Mouse (Mus musculus): Measurements from ENCODE around the gene Ccdc184. TPM values are rescaled to one million over a fixed set of nuclear protein-coding genes. Genes with fewer than 3 reads are reported as not detected.

Ccdc184 gene
- polyA plus RNA-seq, 1 experiment from 2014 or later = 7.3 TPM

DNA sequence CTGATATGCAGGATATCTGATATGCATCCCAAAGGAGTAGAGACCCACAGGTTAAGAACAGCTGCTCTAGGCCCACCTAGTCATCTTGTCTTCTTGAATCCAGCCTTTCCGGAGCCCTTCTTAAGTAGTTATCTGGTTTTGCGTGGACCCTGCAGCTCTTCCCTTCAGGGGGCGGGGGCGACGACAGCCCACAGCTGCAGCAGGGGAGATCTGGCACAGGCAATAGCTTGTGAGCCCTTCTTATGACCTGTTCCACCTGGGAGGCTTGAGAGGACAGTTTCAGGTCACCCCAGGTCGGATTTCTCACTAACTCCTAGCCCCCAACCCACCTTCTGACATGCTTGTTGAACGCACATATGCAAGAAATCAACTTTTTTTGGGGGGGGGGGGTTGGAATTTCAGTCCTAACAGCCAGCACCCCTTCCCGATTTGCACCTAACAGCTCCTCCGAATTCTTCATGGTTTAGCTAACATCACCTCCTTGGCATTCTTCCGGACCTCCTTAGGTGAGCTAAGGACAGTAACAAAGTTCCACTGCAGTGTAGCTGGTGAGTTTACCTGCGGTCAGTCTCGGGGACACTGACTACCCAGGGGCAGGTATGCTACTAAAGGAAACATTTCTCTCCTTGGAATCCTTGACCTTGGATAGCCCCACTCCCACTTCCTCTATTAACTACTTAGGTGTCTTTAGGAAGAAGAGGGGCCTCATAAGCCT, 15.1 kb downstream of the Ccdc184 start:
- 72% methylated on average over 12 of the region's 12 CpGs for WGBS
- H3K27me3 ChIP-seq (ENCODE audit: low read depth, poor library complexity, severe bottlenecking) = peaks cover 18% of the 10 kb centered on the region
- H3K4me1 ChIP-seq = peaks cover 10% of the 10 kb centered on the region
- no peaks in the 10 kb centered on the region for H3K36me3 ChIP-seq
- no peak overlapping the region for H3K4me3 ChIP-seq
- DNase-seq (ENCODE audit: low spot score) = no peak
- H3K27ac ChIP-seq (replicated peaks) = no peak overlapping the region
- no peaks in the 10 kb centered on the region for H3K9me3 ChIP-seq (replicated peaks)

- H3K4me1 ChIP-seq = peaks cover 10% of the 10 kb centered on the region
- peaks cover 10% of the 10 kb centered on the region for H3K27me3 ChIP-seq (ENCODE audit: low read depth, poor library complexity, severe bottlenecking)
- no peak overlapping the region for H3K27ac ChIP-seq (replicated peaks)
- WGBS = 81% methylated on average over 4 of the region's 4 CpGs
- no peak overlapping the region for H3K4me3 ChIP-seq
- no peaks in the 10 kb centered on the region for H3K36me3 ChIP-seq
- H3K9me3 ChIP-seq (replicated peaks) = no peaks in the 10 kb centered on the region
- DNase-seq (ENCODE audit: low spot score) = no peak
Observed at GRCm38 (mm10) chr15:98184456-98184855, 17.5 kb downstream of the Ccdc184 start.

GRCm38 (mm10) chr15:98195442-98195841, 28.5 kb downstream of the Ccdc184 start, which contains the start of gene Olfr288:
Gene Olfr288, minus strand, starts transcription at chr15:98195542.
- no peak for DNase-seq (ENCODE audit: low spot score)
- WGBS = 77% methylated on average over 3 of the region's 3 CpGs
- Histone ChIP-seq H3K9me3 (replicated peaks) (no peaks in the 10 kb centered on the region), H3K27ac (replicated peaks) (no peak within 1 kb of the TSS), H3K27me3 (ENCODE audit: low read depth, poor library complexity, severe bottlenecking) (no peaks in the 10 kb centered on the region), H3K36me3 (no peaks in the 10 kb centered on the region), H3K4me1 (no peaks in the 10 kb centered on the region), H3K4me3 (no peak within 1 kb of the TSS)

DNA sequence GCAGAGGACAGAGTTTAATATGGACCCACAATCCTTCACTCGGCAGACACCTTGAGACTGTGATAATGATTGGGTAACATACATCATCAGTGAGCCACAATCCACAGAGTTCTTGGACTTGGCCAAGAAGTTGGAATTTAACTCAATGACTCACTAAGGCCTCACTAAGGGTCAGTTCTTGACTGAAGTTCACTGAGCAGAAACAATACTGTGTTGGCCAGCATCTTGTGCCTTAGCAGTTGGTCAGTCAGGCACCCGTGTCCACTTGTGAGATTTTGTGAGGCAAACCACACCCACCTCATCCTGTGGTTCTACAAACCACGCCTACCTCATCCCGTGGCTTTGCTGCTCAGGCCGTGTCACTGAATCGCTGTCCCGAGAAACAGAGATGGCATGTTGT, 42.7 kb downstream of the Ccdc184 start:
- Histone ChIP-seq H3K27me3 (ENCODE audit: low read depth, poor library complexity, severe bottlenecking) (no peaks in the 10 kb centered on the region), H3K4me3 (no peak overlapping the region), H3K27ac (replicated peaks) (no peak overlapping the region), H3K36me3 (no peaks in the 10 kb centered on the region), H3K9me3 (replicated peaks) (no peaks in the 10 kb centered on the region), H3K4me1 (no peaks in the 10 kb centered on the region)
- DNase-seq (ENCODE audit: low spot score) = no peak
- 80% methylated on average over 7 of the region's 7 CpGs for WGBS

- no peak for DNase-seq (ENCODE audit: low spot score)
- Histone ChIP-seq H3K9me3 (replicated peaks) (no peaks in the 10 kb centered on the region), H3K27ac (replicated peaks) (no peak overlapping the region), H3K36me3 (no peaks in the 10 kb centered on the region), H3K4me1 (no peaks in the 10 kb centered on the region), H3K27me3 (ENCODE audit: low read depth, poor library complexity, severe bottlenecking) (no peaks in the 10 kb centered on the region), H3K4me3 (no peak overlapping the region)
- WGBS = 80% methylated on average over 5 of the region's 5 CpGs
Observed at GRCm38 (mm10) chr15:98213336-98213870, 46.4 kb downstream of the Ccdc184 start.

DNA sequence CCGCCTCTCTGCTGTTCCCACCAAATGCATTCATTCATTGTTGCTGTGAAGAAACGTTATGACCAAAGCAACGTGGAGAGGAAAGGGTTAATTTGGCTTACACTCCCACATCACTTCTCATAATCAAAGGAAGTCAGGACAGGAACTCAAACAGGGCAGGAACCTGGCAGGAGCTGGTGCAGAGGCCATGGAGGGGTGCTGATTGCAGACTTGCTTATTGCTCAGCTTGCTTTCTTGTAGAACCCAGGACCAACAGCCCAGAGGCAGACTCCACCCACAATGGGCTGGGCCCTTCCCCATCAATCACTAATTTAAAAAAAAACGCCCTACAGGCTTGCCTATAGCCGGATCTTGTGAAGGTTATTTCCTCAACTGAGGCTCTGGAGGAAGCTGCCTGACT, 47.2 kb downstream of the Ccdc184 start:
- DNase-seq (ENCODE audit: low spot score) = no peak
- Histone ChIP-seq H3K4me3 (no peak overlapping the region), H3K27me3 (ENCODE audit: low read depth, poor library complexity, severe bottlenecking) (no peaks in the 10 kb centered on the region), H3K4me1 (no peaks in the 10 kb centered on the region), H3K36me3 (no peaks in the 10 kb centered on the region), H3K27ac (replicated peaks) (no peak overlapping the region), H3K9me3 (replicated peaks) (no peaks in the 10 kb centered on the region)
- WGBS = 80% methylated on average over 5 of the region's 5 CpGs

Other genes with a start within 250 kb of the Ccdc184 start
- gene Tmem106c, start 203.0 kb upstream of the Ccdc184 start, polyA plus RNA-seq (2016; fragmentation: Nextera tagmentation; extraction: Ambion mirVana) = 55.6 and 61.1 TPM in 2 replicates
- gene Col2a1, start 162.5 kb upstream of the Ccdc184 start, polyA plus RNA-seq (2016; fragmentation: Nextera tagmentation; extraction: Ambion mirVana) = 142 and 151 TPM in 2 replicates
- 36.3 and 43.1 TPM in 2 replicates for gene Pfkm, start 74.6 kb upstream of the Ccdc184 start, polyA plus RNA-seq (2016; fragmentation: Nextera tagmentation; extraction: Ambion mirVana)
- gene Senp1, start 73.4 kb upstream of the Ccdc184 start, polyA plus RNA-seq (2016; fragmentation: Nextera tagmentation; extraction: Ambion mirVana) = 46.2 and 47.3 TPM in 2 replicates
- 41.7 and 47.2 TPM in 2 replicates for gene Asb8, start 1.5 kb upstream of the Ccdc184 start, polyA plus RNA-seq (2016; fragmentation: Nextera tagmentation; extraction: Ambion mirVana)
- not detected in 2 replicates for gene Olfr288, start 28.4 kb downstream of the Ccdc184 start, polyA plus RNA-seq (2016; fragmentation: Nextera tagmentation; extraction: Ambion mirVana)
- gene Gm44579, start 53.8 kb downstream of the Ccdc184 start, polyA plus RNA-seq (2016; fragmentation: Nextera tagmentation; extraction: Ambion mirVana) = not detected in 2 replicates
- gene Olfr287, start 53.9 kb downstream of the Ccdc184 start, polyA plus RNA-seq (2016; fragmentation: Nextera tagmentation; extraction: Ambion mirVana) = not detected in 2 replicates
- gene Olfr286, start 67.3 kb downstream of the Ccdc184 start, polyA plus RNA-seq (2016; fragmentation: Nextera tagmentation; extraction: Ambion mirVana) = 0.02 TPM in 1 of 2 replicates, not detected in the other
- gene H1fnt, start 90.1 kb downstream of the Ccdc184 start, polyA plus RNA-seq (2016; fragmentation: Nextera tagmentation; extraction: Ambion mirVana) = not detected in 2 replicates
- gene Zfp641, start 129.0 kb downstream of the Ccdc184 start, polyA plus RNA-seq (2016; fragmentation: Nextera tagmentation; extraction: Ambion mirVana) = 1.2 and 1.7 TPM in 2 replicates
- not detected in 2 replicates for gene Olfr285, start 150.2 kb downstream of the Ccdc184 start, polyA plus RNA-seq (2016; fragmentation: Nextera tagmentation; extraction: Ambion mirVana)
- not detected in 2 replicates for gene Olfr284, start 173.8 kb downstream of the Ccdc184 start, polyA plus RNA-seq (2016; fragmentation: Nextera tagmentation; extraction: Ambion mirVana)
- gene Olfr283, start 213.8 kb downstream of the Ccdc184 start, polyA plus RNA-seq (2016; fragmentation: Nextera tagmentation; extraction: Ambion mirVana) = not detected in 2 replicates